Mouse (Mus musculus): ENCODE data around the gene Epha5.

GRCm38 (mm10) chr5:84142138-84142537 is 275.0 kb downstream of the Epha5 start:
- TF ChIP-seq POLR2A (IDR thresholded peaks at IDR 0.05; ENCODE audit: low read depth, low read length) (no peak), CTCF (conservative IDR thresholded peaks at IDR 0.05; ENCODE audit: insufficient read depth, insufficient read length, low read depth, low read length) (no peak)
